Mouse (Mus musculus) frontal cortex, postnatal 36 days (tissue): Measurements from ENCODE around the gene Gm6676.
"Not testable (repeated sequence)": the region's sequence is repeated elsewhere in the genome, so short reads cannot be mapped to it uniquely, and the experiment has no call there.

Experiments used
- DNase-seq, 2 experiments: peaks; one replicate each; pipeline ENCODE4 v3.0.0; 2022; ENCODE audit warnings: low spot score in 2 of 2

Gm6676 gene

GRCm38 (mm10) chr14:7125312-7125711 is at the start of gene Gm6676:
TSS of gene Gm6676 (minus strand) at chr14:7125412.
- not testable (repeated sequence) for DNase-seq

- DNase-seq = peak; percentile 0 to 2
Observed at GRCm38 (mm10) chr14:7174483-7174971, 49.3 kb upstream of the Gm6676 start, which contains the start of gene Gm3512. TSS of gene Gm3512 (minus strand) at chr14:7174533.

DNA sequence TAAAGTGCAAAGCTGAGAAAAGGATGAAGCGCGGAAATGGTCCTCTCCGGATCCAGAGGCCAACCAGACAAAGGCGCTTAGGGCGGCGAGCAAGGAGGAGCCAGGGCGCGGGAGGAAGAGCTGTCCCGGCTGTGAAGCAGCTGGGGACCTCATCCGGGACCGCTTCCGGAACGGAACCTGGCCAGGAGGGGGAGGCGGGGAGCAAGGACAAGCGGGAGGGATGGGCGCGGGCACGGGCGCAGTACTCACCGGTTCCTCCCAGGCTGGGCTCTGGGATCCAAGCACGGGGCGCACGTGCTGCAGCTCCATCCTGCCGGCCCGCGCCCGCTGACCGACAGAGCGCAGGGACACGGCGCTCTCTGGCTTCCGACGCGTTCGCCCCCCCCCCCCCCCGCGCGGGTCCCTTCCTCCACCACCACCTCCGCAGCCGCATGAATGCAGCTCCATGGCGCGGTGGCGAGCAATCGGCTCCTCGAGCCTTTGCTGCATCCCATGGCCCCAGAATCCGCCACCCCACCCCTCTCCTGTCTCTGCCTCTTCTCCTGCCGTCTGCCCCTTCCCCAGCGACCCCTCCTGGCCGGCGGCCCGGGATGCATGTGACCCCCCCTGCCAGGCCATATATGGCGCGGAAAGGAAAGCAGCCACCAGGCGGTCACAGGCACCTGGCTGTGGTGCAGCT is 19.9 kb downstream of the Gm6676 start:
- peak; percentile 0 to 12 for DNase-seq

DNA sequence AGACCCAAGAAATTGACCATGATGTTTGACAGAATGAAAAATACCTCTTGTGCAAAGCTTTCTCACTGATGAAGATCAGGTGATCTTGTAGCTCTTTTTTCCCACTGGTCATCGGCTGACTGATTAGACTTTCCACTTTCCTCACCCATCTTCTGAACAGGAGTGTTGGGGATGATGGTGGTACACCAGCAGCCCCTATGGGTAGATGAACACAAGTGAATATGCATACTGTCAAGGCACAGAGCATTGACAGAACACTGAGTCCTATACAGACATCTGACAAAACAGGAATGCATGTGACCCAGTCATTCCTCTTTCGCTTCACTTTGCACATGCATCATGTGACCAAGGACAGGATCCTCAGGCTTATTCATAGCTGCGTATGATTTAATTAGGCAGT is 24.7 kb downstream of the Gm6676 start, which contains the start of gene Gm3696:
TSS of gene Gm3696 (minus strand) at position 101 of the 400 bp plus-strand sequence.
- DNase-seq = not testable (repeated sequence)
